Mouse (Mus musculus) megakaryocyte, embryonic 14.5 days (primary cell): Measurements from ENCODE around the gene Dock6.

Experiments used
- FLI1 ChIP-seq: IDR thresholded peaks from 2 replicates; pipeline ENCODE4 v1.6.1; 2012; ENCODE audit warnings: low read length, inconsistent platforms, mixed read lengths
- GATA1 ChIP-seq: IDR thresholded peaks from 3 replicates; pipeline ENCODE4 v1.6.1; 2012; ENCODE audit warnings: mixed read lengths, low read length, inconsistent platforms, borderline replicate concordance

DNA sequence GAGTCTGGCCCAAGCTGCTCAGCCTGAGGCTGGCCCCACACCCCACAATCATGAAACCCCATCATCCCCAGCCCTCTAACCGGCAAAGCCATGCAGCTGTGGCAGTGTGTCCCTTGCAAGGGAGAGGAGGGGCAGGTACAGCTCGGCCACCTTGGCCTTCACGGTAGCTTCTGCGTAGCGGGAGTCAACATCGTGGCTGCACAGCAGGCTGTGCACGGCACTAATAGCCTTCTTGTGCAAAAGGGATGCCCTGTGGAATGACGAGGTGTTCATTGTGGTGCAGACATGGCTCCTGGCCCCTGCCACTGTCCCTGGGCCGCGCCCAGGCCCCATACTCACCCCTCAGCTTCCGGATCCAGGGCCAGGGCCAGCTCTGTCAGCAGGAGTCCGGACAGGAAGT lies 32.3 kb downstream of the Dock6 start:
- TF ChIP-seq GATA1 (no peak), FLI1 (no peak)
